7 mouse cellular contexts compared by ENCODE assay signal in the genomic region with DNA sequence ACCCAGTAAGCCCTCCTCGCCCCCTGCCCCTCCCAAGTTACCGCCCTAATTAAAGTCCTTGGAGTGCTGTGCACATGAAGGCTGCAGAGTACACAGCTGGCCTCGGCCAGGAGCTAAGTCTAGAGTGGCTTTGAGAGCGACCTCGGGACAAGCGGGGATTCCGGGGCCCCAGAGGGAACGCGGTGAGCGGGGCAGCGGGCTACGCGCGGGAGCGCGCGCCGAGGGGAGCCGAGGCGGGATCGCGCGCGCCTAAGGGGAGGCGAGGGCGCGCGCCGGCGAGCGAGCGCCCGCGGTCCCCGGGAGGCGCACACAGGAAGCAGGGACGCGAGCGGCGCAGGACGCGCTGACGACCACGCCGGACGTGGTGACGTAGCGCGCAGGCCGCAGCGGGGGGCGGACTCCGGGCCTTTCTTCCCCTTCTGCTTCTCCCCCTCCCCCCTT. TPM values are rescaled to one million over a fixed set of nuclear protein-coding genes. Genes with fewer than 3 reads are reported as not detected.
DNase-seq lines count a peak whose midpoint lies in the region; ATAC-seq and TF ChIP-seq lines count a peak whose summit lies in the region.

A gene (plus strand): TSS at position 77 of the 441 bp plus-strand sequence.

- no peaks in the 10 kb centered on the region for H3K9me3 ChIP-seq in embryonic facial prominence, embryonic 12.5 days
- H3K9me3 ChIP-seq in limb, embryonic 12.5 days: no peaks in the 10 kb centered on the region
- no peaks in the 10 kb centered on the region for H3K9me3 ChIP-seq in midbrain, embryonic 15.5 days

- DNase-seq in adrenal gland, postnatal 25 days: peak; percentile 92
- DNase-seq in heart, adult 18-20 months: peak; percentile 90 to 95
- DNase-seq in kidney, adult 2 months: peak; percentile 95
- peak; percentile 79 to 88 for DNase-seq in spleen, adult 2 months (ENCODE audit: low read depth in 1 of 2, low spot score in 2 of 2)

- no peaks in the 10 kb centered on the region for H3K27me3 ChIP-seq in embryonic facial prominence, embryonic 12.5 days
- no peaks in the 10 kb centered on the region for H3K27me3 ChIP-seq in kidney, adult 2 months (replicated peaks; ENCODE audit: control insufficient read depth, insufficient read depth, low read length)
- no peaks in the 10 kb centered on the region for H3K27me3 ChIP-seq in limb, embryonic 12.5 days
- H3K27me3 ChIP-seq in midbrain, embryonic 15.5 days (replicated peaks): no peaks in the 10 kb centered on the region
- no peaks in the 10 kb centered on the region for H3K27me3 ChIP-seq in spleen, adult 2 months (ENCODE audit: control insufficient read depth, insufficient read depth, low read length)

- 1% methylated on average over 47 of the region's 53 CpGs for WGBS in embryonic facial prominence, embryonic 12.5 days
- under 1% methylated on average over 53 of the region's 53 CpGs for WGBS in kidney, adult 2 months
- under 1% methylated on average over 45 of the region's 53 CpGs for WGBS in limb, embryonic 12.5 days
- WGBS in midbrain, embryonic 15.5 days: under 1% methylated on average over 38 of the region's 53 CpGs
- WGBS in spleen, adult 2 months: under 1% methylated on average over 35 of the region's 53 CpGs

- peak within 1 kb of the TSS; percentile 64 for H3K4me2 ChIP-seq in embryonic facial prominence, embryonic 12.5 days (replicated peaks)
- H3K4me2 ChIP-seq in limb, embryonic 12.5 days: peak within 1 kb of the TSS; percentile 65
- peak within 1 kb of the TSS; percentile 70 for H3K4me2 ChIP-seq in midbrain, embryonic 15.5 days

- H3K9ac ChIP-seq in embryonic facial prominence, embryonic 12.5 days: peak within 1 kb of the TSS; percentile 71
- peak within 1 kb of the TSS; percentile 78 for H3K9ac ChIP-seq in limb, embryonic 12.5 days (replicated peaks)
- peak within 1 kb of the TSS; percentile 85 for H3K9ac ChIP-seq in midbrain, embryonic 15.5 days

- no peak for TF ChIP-seq POLR2A in kidney, adult 2 months (IDR thresholded peaks at IDR 0.05; ENCODE audit: low read depth, low read length)
- peak; percentile 58 for TF ChIP-seq POLR2A in spleen, adult 2 months (IDR thresholded peaks at IDR 0.05; ENCODE audit: low read depth, low read length)

- no peaks in the 10 kb centered on the region for H3K36me3 ChIP-seq in embryonic facial prominence, embryonic 12.5 days
- no peaks in the 10 kb centered on the region for H3K36me3 ChIP-seq in kidney, adult 2 months (ENCODE audit: control insufficient read depth, insufficient read depth, low read length)
- 0 out of 2 replicates have a peak, but pooled peaks cover 5% of the 10 kb centered on the region for H3K36me3 ChIP-seq in limb, embryonic 12.5 days
- H3K36me3 ChIP-seq in midbrain, embryonic 15.5 days (replicated peaks): no peaks in the 10 kb centered on the region
- H3K36me3 ChIP-seq in spleen, adult 2 months (ENCODE audit: control insufficient read depth, insufficient read depth, low read length): no peaks in the 10 kb centered on the region

- H3K4me3 ChIP-seq in embryonic facial prominence, embryonic 12.5 days: peak within 1 kb of the TSS; percentile 67
- peak within 1 kb of the TSS; percentile 92 for H3K4me3 ChIP-seq in kidney, adult 2 months (ENCODE audit: insufficient read depth, low read depth, low read length)
- H3K4me3 ChIP-seq in limb, embryonic 12.5 days (replicated peaks): peak within 1 kb of the TSS; percentile 61
- H3K4me3 ChIP-seq in midbrain, embryonic 15.5 days: peak within 1 kb of the TSS; percentile 85
- H3K4me3 ChIP-seq in spleen, adult 2 months (ENCODE audit: extremely low read depth, insufficient read depth, insufficient read length): peak within 1 kb of the TSS; percentile 68

- peaks cover 5% of the 10 kb centered on the region for H3K4me1 ChIP-seq in embryonic facial prominence, embryonic 12.5 days
- peaks cover 10% of the 10 kb centered on the region for H3K4me1 ChIP-seq in kidney, adult 2 months (ENCODE audit: control insufficient read depth, insufficient read depth, low read length)
- peaks cover 10% of the 10 kb centered on the region for H3K4me1 ChIP-seq in limb, embryonic 12.5 days (replicated peaks)
- H3K4me1 ChIP-seq in midbrain, embryonic 15.5 days: peaks cover 19% of the 10 kb centered on the region
- H3K4me1 ChIP-seq in spleen, adult 2 months (ENCODE audit: control insufficient read depth, insufficient read depth, insufficient read length): peaks cover 2% of the 10 kb centered on the region; the same call in 1 of the 2 replicates

- ATAC-seq in embryonic facial prominence, embryonic 12.5 days (ENCODE audit: insufficient number of reproducible peaks, insufficient read depth, low FRiP score, low TSS enrichment): peak; percentile 95
- peak; percentile 92 for ATAC-seq in limb, embryonic 12.5 days (ENCODE audit: insufficient number of reproducible peaks, insufficient read depth, low FRiP score, low TSS enrichment, low read depth)
- peak; percentile 96 for ATAC-seq in midbrain, embryonic 15.5 days (replicated peaks)

- peak within 1 kb of the TSS; percentile 92 for H3K27ac ChIP-seq in embryonic facial prominence, embryonic 12.5 days
- peak within 1 kb of the TSS; percentile 86 for H3K27ac ChIP-seq in kidney, adult 2 months (ENCODE audit: insufficient read depth, low read depth, low read length)
- peak within 1 kb of the TSS; percentile 96 for H3K27ac ChIP-seq in limb, embryonic 12.5 days
- H3K27ac ChIP-seq in midbrain, embryonic 15.5 days: peak within 1 kb of the TSS; percentile 94
- peak within 1 kb of the TSS; percentile 47 for H3K27ac ChIP-seq in spleen, adult 2 months (ENCODE audit: insufficient read depth, low read length)

- TF ChIP-seq CTCF in kidney, adult 2 months (conservative IDR thresholded peaks at IDR 0.05; ENCODE audit: insufficient read depth, insufficient read length, low read depth, low read length): no peak
- TF ChIP-seq CTCF in spleen, adult 2 months (IDR thresholded peaks at IDR 0.05; ENCODE audit: extremely low read depth, insufficient read depth, insufficient read length, insufficient replicate concordance): no peak

RNA-seq across cellular contexts. Expression of the gene that starts here (rescaled TPM):
- 122 and 149 TPM in 2 replicates for total RNA-seq in adrenal gland, postnatal 25 days (2021)
- 44.9 and 53.0 TPM in 2 replicates for polyA plus RNA-seq in embryonic facial prominence, embryonic 12.5 days (2016; fragmentation: Nextera tagmentation; extraction: Ambion mirVana)
- total RNA-seq in heart, adult 18-20 months (2021): 100 to 1,000 TPM; 146 to 169 TPM
- 93.8 and 101 TPM in 2 replicates for polyA plus RNA-seq in kidney, adult 2 months (2012; rRNA removed)
- polyA plus RNA-seq in limb, embryonic 12.5 days (2016; fragmentation: Nextera tagmentation; extraction: Ambion mirVana): 45.6 and 56.4 TPM in 2 replicates
- polyA plus RNA-seq in midbrain, embryonic 15.5 days (2015; fragmentation: Nextera tagmentation; extraction: Ambion mirVana): 39.7 and 43.6 TPM in 2 replicates
- polyA plus RNA-seq in spleen, adult 2 months (2012; rRNA removed): 67.2 and 67.6 TPM in 2 replicates

Comparison
In these comparisons a context has a peak if more than half of its experiments do, and no peak if none do; other contexts are left out.
1. Peak in every context shown above with its lines: DNase-seq, ATAC-seq, H3K4me3 ChIP-seq and H3K27ac ChIP-seq.